Mouse (Mus musculus): Measurements from ENCODE around the gene Tubd1. TPM values are rescaled to one million over a fixed set of nuclear protein-coding genes. Genes with fewer than 3 reads are reported as not detected.

The Tubd1 gene
- polyA plus RNA-seq, 1 experiment: 8.2 TPM

- Histone ChIP-seq H3K27ac (ENCODE audit: insufficient read depth, low read length) (peak overlapping the region; percentile 100), H3K4me1 (ENCODE audit: control insufficient read depth, insufficient read depth, low read length) (peaks cover 23% of the 10 kb centered on the region), H3K4me3 (ENCODE audit: insufficient read depth, low read length) (no peak overlapping the region)
- no peak for TF ChIP-seq CTCF (IDR thresholded peaks at IDR 0.05; ENCODE audit: borderline replicate concordance, insufficient read depth, low read length)
- no peak for TF ChIP-seq POLR2A (IDR thresholded peaks at IDR 0.05; ENCODE audit: low read depth, low read length)
Observed at GRCm38 (mm10) chr11:86604732-86605520, 60.1 kb downstream of the Tubd1 start.

GRCm38 (mm10) chr11:86606621-86607339 lies 62.0 kb downstream of the Tubd1 start:
- TF ChIP-seq POLR2A (IDR thresholded peaks at IDR 0.05; ENCODE audit: low read depth, low read length): no peak
- no peak for TF ChIP-seq CTCF (IDR thresholded peaks at IDR 0.05; ENCODE audit: borderline replicate concordance, insufficient read depth, low read length)
- Histone ChIP-seq H3K27ac (ENCODE audit: insufficient read depth, low read length) (peak overlapping the region; percentile 100), H3K4me3 (ENCODE audit: insufficient read depth, low read length) (no peak overlapping the region), H3K4me1 (ENCODE audit: control insufficient read depth, insufficient read depth, low read length) (peaks cover 23% of the 10 kb centered on the region)

GRCm38 (mm10) chr11:86607808-86608350 lies 63.1 kb downstream of the Tubd1 start:
- TF ChIP-seq POLR2A (IDR thresholded peaks at IDR 0.05; ENCODE audit: low read depth, low read length) (no peak), CTCF (IDR thresholded peaks at IDR 0.05; ENCODE audit: borderline replicate concordance, insufficient read depth, low read length) (no peak)
- H3K27ac ChIP-seq (ENCODE audit: insufficient read depth, low read length): peak overlapping the region; percentile 100
- peaks cover 23% of the 10 kb centered on the region for H3K4me1 ChIP-seq (ENCODE audit: control insufficient read depth, insufficient read depth, low read length)
- no peak overlapping the region for H3K4me3 ChIP-seq (ENCODE audit: insufficient read depth, low read length)

- no peak overlapping the region for H3K4me3 ChIP-seq (ENCODE audit: insufficient read depth, low read length)
- peak overlapping the region; percentile 82 for H3K27ac ChIP-seq (ENCODE audit: insufficient read depth, low read length)
- peaks cover 16% of the 10 kb centered on the region for H3K4me1 ChIP-seq (ENCODE audit: control insufficient read depth, insufficient read depth, low read length)
- no peak for TF ChIP-seq POLR2A (IDR thresholded peaks at IDR 0.05; ENCODE audit: low read depth, low read length)
- TF ChIP-seq CTCF (IDR thresholded peaks at IDR 0.05; ENCODE audit: borderline replicate concordance, insufficient read depth, low read length): no peak
Observed at GRCm38 (mm10) chr11:86610239-86610638, 65.4 kb downstream of the Tubd1 start.

GRCm38 (mm10) chr11:86611991-86612390 lies 67.2 kb downstream of the Tubd1 start:
- H3K4me1 ChIP-seq (ENCODE audit: control insufficient read depth, insufficient read depth, low read length): peaks cover 12% of the 10 kb centered on the region
- no peak overlapping the region for H3K4me3 ChIP-seq (ENCODE audit: insufficient read depth, low read length)
- 0 out of 2 replicates have a peak overlapping the region, but pooled peaks have one; percentile 25 for H3K27ac ChIP-seq (ENCODE audit: insufficient read depth, low read length)
- no peak for TF ChIP-seq CTCF (IDR thresholded peaks at IDR 0.05; ENCODE audit: borderline replicate concordance, insufficient read depth, low read length)
- no peak for TF ChIP-seq POLR2A (IDR thresholded peaks at IDR 0.05; ENCODE audit: low read depth, low read length)

- peak overlapping the region; percentile 100 for H3K27ac ChIP-seq (ENCODE audit: insufficient read depth, low read length)
- no peak overlapping the region for H3K4me3 ChIP-seq (ENCODE audit: insufficient read depth, low read length)
- TF ChIP-seq POLR2A (IDR thresholded peaks at IDR 0.05; ENCODE audit: low read depth, low read length): no peak
- no peak for TF ChIP-seq CTCF (IDR thresholded peaks at IDR 0.05; ENCODE audit: borderline replicate concordance, insufficient read depth, low read length)
- H3K4me1 ChIP-seq (ENCODE audit: control insufficient read depth, insufficient read depth, low read length): peaks cover 5% of the 10 kb centered on the region
Observed at GRCm38 (mm10) chr11:86614056-86614530, 69.3 kb downstream of the Tubd1 start.

- TF ChIP-seq POLR2A (IDR thresholded peaks at IDR 0.05; ENCODE audit: low read depth, low read length): no peak
- no peak overlapping the region for H3K4me3 ChIP-seq (ENCODE audit: insufficient read depth, low read length)
- H3K27ac ChIP-seq (ENCODE audit: insufficient read depth, low read length): peak overlapping the region; percentile 100
- H3K4me1 ChIP-seq (ENCODE audit: control insufficient read depth, insufficient read depth, low read length): peaks cover 5% of the 10 kb centered on the region
Observed at GRCm38 (mm10) chr11:86614607-86615006, 69.8 kb downstream of the Tubd1 start.

Other genes starting within 250 kb of the Tubd1 start
- gene Med13, start 187.4 kb upstream of the Tubd1 start, polyA plus RNA-seq (2011; ENCODE audit: insufficient read length, low read depth, missing spikeins): 40.8 and 57.0 TPM in 2 replicates
- gene Rnft1, start 60.3 kb upstream of the Tubd1 start, polyA plus RNA-seq (2011; ENCODE audit: insufficient read length, low read depth, missing spikeins): 72.6 and 83.5 TPM in 2 replicates
- gene Rps6kb1, start 186 bp upstream of the Tubd1 start, polyA plus RNA-seq (2011; ENCODE audit: insufficient read length, low read depth, missing spikeins): 70.3 and 71.4 TPM in 2 replicates
- 525 and 577 TPM in 2 replicates for gene Vmp1, start 138.8 kb downstream of the Tubd1 start, polyA plus RNA-seq (2011; ENCODE audit: insufficient read length, low read depth, missing spikeins)
- 18.3 and 19.1 TPM in 2 replicates for gene Ptrh2, start 139.0 kb downstream of the Tubd1 start, polyA plus RNA-seq (2011; ENCODE audit: insufficient read length, low read depth, missing spikeins)
- 468 and 511 TPM in 2 replicates for gene Cltc, start 212.6 kb downstream of the Tubd1 start, polyA plus RNA-seq (2011; ENCODE audit: insufficient read length, low read depth, missing spikeins)

Data from embryonic fibroblast, embryonic 13.5 days (primary cell).